Mouse (Mus musculus) CH12.LX (cell line): ENCODE measurements around the gene Tmem108. TPM values are rescaled to one million over a fixed set of nuclear protein-coding genes. Genes with fewer than 3 reads are reported as not detected.

Experiments
- DNase-seq: peaks from one replicate; pipeline ENCODE4 v3.0.0-alpha.2; 2013; ENCODE audit errors: extremely low read depth
- H3K27ac ChIP-seq: 2 replicates; pipeline ENCODE4 v1.5.1; 2012; ENCODE audit warnings: low read depth, mild to moderate bottlenecking, control low read depth, moderate library complexity; ENCODE audit not compliant: insufficient read depth
- H3K27me3 ChIP-seq: replicated peaks from 2 replicates; pipeline ENCODE3; 2012; ENCODE audit warnings: inconsistent platforms
- H3K36me3 ChIP-seq, 2 experiments: replicated peaks in 1 of 2; 2 replicates each; pipeline versions ENCODE3 to v1.6.1; 2012; ENCODE audit warnings: inconsistent platforms in 1 of 2, low read length in 1 of 2, mild to moderate bottlenecking in 1 of 2, mixed read lengths in 1 of 2, moderate library complexity in 1 of 2; ENCODE audit not compliant: control insufficient read depth in 1 of 2, insufficient read depth in 1 of 2
- H3K4me1 ChIP-seq, 2 experiments: 2 replicates each; pipeline ENCODE4 v1.6.1; 2012; ENCODE audit warnings: inconsistent platforms in 1 of 2, moderate library complexity in 1 of 2; ENCODE audit not compliant: insufficient read depth in 2 of 2, control insufficient read depth in 1 of 2
- H3K4me2 ChIP-seq: 2 replicates; pipeline ENCODE4 v1.6.1; 2012; ENCODE audit warnings: low read depth, mild to moderate bottlenecking, control low read depth; ENCODE audit not compliant: poor library complexity, insufficient read depth, severe bottlenecking
- H3K4me3 ChIP-seq, 3 experiments: fragments of 150-350 bp in 1 of 3; sonication (generic) in 1 of 3; replicated peaks in 1 of 3; 2 replicates each; pipeline versions ENCODE3 to v1.5.1; 2011 to 2012; ENCODE audit warnings: low read depth in 2 of 3, low read length in 2 of 3, mild to moderate bottlenecking in 2 of 3, moderate library complexity in 2 of 3, control low read depth in 1 of 3, improper control_type of control experiment in 1 of 3, inconsistent platforms in 1 of 3, mixed read lengths in 1 of 3; ENCODE audit not compliant: poor library complexity in 1 of 3
- H3K79me2 ChIP-seq: replicated peaks from 2 replicates; pipeline ENCODE4 v1.6.1; 2012; ENCODE audit warnings: mild to moderate bottlenecking, moderate library complexity; ENCODE audit not compliant: control insufficient read depth, poor library complexity, insufficient read depth, severe bottlenecking; ENCODE audit errors: extremely low read depth
- H3K9ac ChIP-seq: 2 replicates; pipeline ENCODE4 v1.6.1; 2012; ENCODE audit warnings: low read depth, mild to moderate bottlenecking, control low read depth, moderate library complexity; ENCODE audit not compliant: insufficient read depth
- H3K9me3 ChIP-seq: replicated peaks from 2 replicates; pipeline ENCODE3; 2012; ENCODE audit warnings: low read length, inconsistent platforms, mixed read lengths
- BHLHE40 ChIP-seq: IDR thresholded peaks from 2 replicates; pipeline ENCODE4 v1.6.1; 2011; ENCODE audit warnings: mild to moderate bottlenecking, low read depth, low read length, improper control_type of control experiment
- CHD1 ChIP-seq: IDR thresholded peaks from 2 replicates; pipeline ENCODE4 v1.6.1; 2012; ENCODE audit warnings: low read depth, low read length, improper control_type of control experiment, inconsistent platforms
- CHD2 ChIP-seq: IDR thresholded peaks from 2 replicates; pipeline ENCODE4 v1.6.1; 2011; ENCODE audit warnings: low read length, improper control_type of control experiment
- CTCF ChIP-seq, 2 experiments: IDR thresholded peaks in 1 of 2; conservative IDR thresholded peaks in 1 of 2; 2 replicates each; pipeline ENCODE4 v1.5.1; 2011 to 2012; ENCODE audit warnings: low read depth in 2 of 2, low read length in 2 of 2, improper control_type of control experiment in 1 of 2, inconsistent platforms in 1 of 2, mild to moderate bottlenecking in 1 of 2, moderate library complexity in 1 of 2
- ELF1 ChIP-seq: IDR thresholded peaks from 2 replicates; pipeline ENCODE4 v1.6.1; 2014; ENCODE audit warnings: low read depth, mild to moderate bottlenecking, inconsistent platforms, low read length, improper control_type of control experiment
- EP300 ChIP-seq: IDR thresholded peaks from 2 replicates; pipeline ENCODE4 v1.6.1; 2011; ENCODE audit warnings: low read length, improper control_type of control experiment
- ETS1 ChIP-seq: conservative IDR thresholded peaks from 2 replicates; pipeline ENCODE4 v1.6.1; 2012; ENCODE audit warnings: low read depth, mild to moderate bottlenecking, inconsistent platforms, low read length, improper control_type of control experiment, moderate library complexity
- HCFC1 ChIP-seq: IDR thresholded peaks from 2 replicates; pipeline ENCODE4 v1.6.1; 2012; ENCODE audit warnings: low read depth, mild to moderate bottlenecking, inconsistent platforms, low read length, improper control_type of control experiment
- IRF4 ChIP-seq: IDR thresholded peaks from 2 replicates; pipeline ENCODE4 v1.6.1; 2014; ENCODE audit warnings: low read depth, mild to moderate bottlenecking, inconsistent platforms, low read length, improper control_type of control experiment
- JUND ChIP-seq: conservative IDR thresholded peaks from 2 replicates; pipeline ENCODE4 v1.6.1; 2011; ENCODE audit warnings: low read depth, low read length, improper control_type of control experiment
- KAT2A ChIP-seq: IDR thresholded peaks from 2 replicates; pipeline ENCODE4 v1.6.1; 2012; ENCODE audit warnings: low read length, improper control_type of control experiment, inconsistent platforms; ENCODE audit not compliant: insufficient replicate concordance
- MAZ ChIP-seq: IDR thresholded peaks from 2 replicates; pipeline ENCODE4 v1.6.1; 2012; ENCODE audit warnings: low read depth, mild to moderate bottlenecking, inconsistent platforms, low read length, improper control_type of control experiment, moderate library complexity
- MYC ChIP-seq: IDR thresholded peaks from 2 replicates; pipeline ENCODE4 v1.6.1; 2011; ENCODE audit warnings: low read depth, mild to moderate bottlenecking, improper control_type of control experiment, low read length
- NELFE ChIP-seq: IDR thresholded peaks from 2 replicates; pipeline ENCODE4 v1.6.1; 2011; ENCODE audit warnings: low read depth, low read length, improper control_type of control experiment
- PAX5 ChIP-seq: IDR thresholded peaks from 2 replicates; pipeline ENCODE4 v1.6.1; 2012; ENCODE audit warnings: low read length, inconsistent platforms, mixed read lengths
- POLR2A ChIP-seq: IDR thresholded peaks from 2 replicates; pipeline ENCODE4 v1.6.1; 2011; ENCODE audit warnings: low read depth, mild to moderate bottlenecking, improper control_type of control experiment, low read length
- POLR2AphosphoS2 ChIP-seq: IDR thresholded peaks from 2 replicates; pipeline ENCODE4 v1.6.1; 2011; ENCODE audit warnings: low read depth, low read length, improper control_type of control experiment
- RAD21 ChIP-seq: IDR thresholded peaks from 2 replicates; pipeline ENCODE4 v1.6.1; 2011; ENCODE audit warnings: low read depth, mild to moderate bottlenecking, low read length, improper control_type of control experiment, moderate library complexity
- SIN3A ChIP-seq: IDR thresholded peaks from 2 replicates; pipeline ENCODE4 v1.6.1; 2012; ENCODE audit warnings: low read length, improper control_type of control experiment, inconsistent platforms
- SMC3 ChIP-seq: IDR thresholded peaks from 2 replicates; pipeline ENCODE4 v1.6.1; 2011; ENCODE audit warnings: low read depth, low read length, improper control_type of control experiment
- TBP ChIP-seq: conservative IDR thresholded peaks from 2 replicates; pipeline ENCODE4 v1.6.1; 2011; ENCODE audit warnings: low read depth, low read length, improper control_type of control experiment
- TCF12 ChIP-seq: IDR thresholded peaks from 2 replicates; pipeline ENCODE4 v1.6.1; 2014; ENCODE audit warnings: low read depth, mild to moderate bottlenecking, inconsistent platforms, low read length, improper control_type of control experiment
- USF1 ChIP-seq: IDR thresholded peaks from 2 replicates; pipeline ENCODE4 v1.6.1; 2014; ENCODE audit warnings: low read depth, mild to moderate bottlenecking, inconsistent platforms, low read length, improper control_type of control experiment
- ZC3H11A ChIP-seq: IDR thresholded peaks from 2 replicates; pipeline ENCODE4 v1.6.1; 2012; ENCODE audit warnings: low read depth, mild to moderate bottlenecking, inconsistent platforms, low read length, improper control_type of control experiment
- ZKSCAN1 ChIP-seq: IDR thresholded peaks from 2 replicates; pipeline ENCODE4 v1.6.1; 2012; ENCODE audit warnings: low read depth, inconsistent platforms, low read length, improper control_type of control experiment, borderline replicate concordance
- ZMIZ1 ChIP-seq: IDR thresholded peaks from 2 replicates; pipeline ENCODE4 v1.6.1; 2012; ENCODE audit warnings: low read depth, mild to moderate bottlenecking, inconsistent platforms, low read length, improper control_type of control experiment
- ZNF384 ChIP-seq: IDR thresholded peaks from 2 replicates; pipeline ENCODE4 v1.6.1; 2012; ENCODE audit warnings: low read depth, low read length, improper control_type of control experiment, inconsistent platforms
- dilution Hi-C: fragments of 300-500 bp; cut with MboI; formaldehyde crosslinking; loops from 2 replicates; pipeline ENCODE4 v1.14.3; 2020; ENCODE audit warnings: low sequenced_read_pairs; ENCODE audit not compliant: extremely low pct_unique_long_range_greater_than_20kb, extremely low pct_ligation_motif_present
- in situ Hi-C: fragments of 300-500 bp; cut with MboI; formaldehyde crosslinking; loops from 3 replicates; pipeline ENCODE4 v1.14.3; 2019; ENCODE audit warnings: low sequenced_read_pairs, low pct_ligation_motif_present, low pct_unique_long_range_greater_than_20kb, mixed read lengths
- polyA plus RNA-seq: library from polyadenylated mRNA; unstranded; fragments of >175 nt; gene quantifications from 2 replicates; pipeline ENCODE4 v1.2.1, GENCODE M21; 2012; ENCODE audit warnings: low read depth; ENCODE audit not compliant: insufficient read length
- total RNA-seq, 2 experiments: library from RNA; depleted of rRNA; stranded (reverse); fragments of 300-350 nt in 1 of 2; fragments of >200 nt in 1 of 2; gene quantifications; 2 replicates each; pipeline ENCODE4 v1.2.3; 2012 to 2014

Gene Tmem108
- total and polyA plus RNA-seq, 3 experiments, result 0.04 to 0.13 (median 0.07) TPM

- Histone ChIP-seq H3K9ac (no peak overlapping the region), H3K4me1 (peaks cover 9 to 37% of the 10 kb centered on the region in 2 experiments), H3K36me3 (no peaks in the 10 kb centered on the region), H3K4me3 (no peak overlapping the region), H3K9me3 (no peaks in the 10 kb centered on the region), H3K79me2 (no peaks in the 10 kb centered on the region), H3K27ac (no peak overlapping the region), H3K4me2 (no peak overlapping the region), H3K27me3 (peaks cover 6% of the 10 kb centered on the region)
- no peak for TF ChIP-seq EP300
- TF ChIP-seq ETS1, result no peak
- no peak for TF ChIP-seq ELF1
- TF ChIP-seq ZMIZ1, result no peak
- no peak for TF ChIP-seq POLR2AphosphoS2
- no peak for TF ChIP-seq SIN3A
- TF ChIP-seq RAD21, result no peak
- TF ChIP-seq CHD1, result no peak
- TF ChIP-seq USF1, result no peak
- no peak for TF ChIP-seq IRF4
- TF ChIP-seq TBP, result no peak
- no peak for TF ChIP-seq CHD2
- TF ChIP-seq KAT2A, result no peak
- no peak for TF ChIP-seq POLR2A
- no peak for TF ChIP-seq ZC3H11A
- TF ChIP-seq SMC3, result no peak
- TF ChIP-seq ZKSCAN1, result no peak
- no peak for TF ChIP-seq ZNF384
- TF ChIP-seq MYC, result no peak
- no peak for TF ChIP-seq TCF12
- dilution Hi-C loops (no loop called here), in situ Hi-C loops (no loop called here)
- DNase-seq, result peak; percentile 33
Observed at GRCm38 (mm10) chr9:103504646-103505045, 257.0 kb downstream of the Tmem108 start.

GRCm38 (mm10) chr9:103503586-103504298, 257.9 kb downstream of the Tmem108 start:
- dilution Hi-C loops, result no loop called here
- H3K4me3 ChIP-seq, result no peak overlapping the region

More at GRCm38 (mm10) chr9:103503586-103504298, 257.9 kb downstream of the Tmem108 start:
- no peak overlapping the region for H3K9ac ChIP-seq
- H3K79me2 ChIP-seq, result no peaks in the 10 kb centered on the region
- H3K36me3 ChIP-seq, result no peaks in the 10 kb centered on the region
- peak; percentile 27 for DNase-seq
- H3K9me3 ChIP-seq, result no peaks in the 10 kb centered on the region
- TF ChIP-seq PAX5, result no peak
- no peak for TF ChIP-seq ZMIZ1
- TF ChIP-seq CTCF (conservative IDR thresholded peaks at IDR 0.05 in 1 of 2, IDR thresholded peaks at IDR 0.05 in 1 of 2; ENCODE audit: low read depth in 2 of 2, low read length in 2 of 2), result no peak
- 0 out of 2 replicates have a peak, but pooled peaks have one; percentile 34 for TF ChIP-seq BHLHE40
- TF ChIP-seq HCFC1, result no peak
- TF ChIP-seq SMC3, result no peak
- TF ChIP-seq ELF1, result no peak
- TF ChIP-seq CHD1, result no peak
- TF ChIP-seq NELFE, result no peak
- TF ChIP-seq SIN3A, result no peak
- no peak for TF ChIP-seq JUND
- TF ChIP-seq TCF12, result 0 out of 2 replicates have a peak, but pooled peaks have one; percentile 27
- no peak for TF ChIP-seq POLR2AphosphoS2
- no peak for TF ChIP-seq ZNF384
- TF ChIP-seq MAZ, result no peak
- TF ChIP-seq, all 38 proteins: peak for 2
- in situ Hi-C loops, result no loop called here
- Histone ChIP-seq H3K4me1 (peaks cover 9 to 41% of the 10 kb centered on the region in 2 experiments), H3K27ac (no peak overlapping the region), H3K4me2 (no peak overlapping the region), H3K27me3 (peaks cover 4% of the 10 kb centered on the region)
